Mouse (Mus musculus): ENCODE measurements around the gene Rab9b. TPM values are rescaled to one million over a fixed set of nuclear protein-coding genes. Genes with fewer than 3 reads are reported as not detected.
A peak's percentile ranks its signal among the peaks of the same experiment; 100 is the strongest.

Rab9b gene
- total and polyA plus RNA-seq, 2 experiments from 2014 or later, result 0.16 TPM; not detected in 1

DNA sequence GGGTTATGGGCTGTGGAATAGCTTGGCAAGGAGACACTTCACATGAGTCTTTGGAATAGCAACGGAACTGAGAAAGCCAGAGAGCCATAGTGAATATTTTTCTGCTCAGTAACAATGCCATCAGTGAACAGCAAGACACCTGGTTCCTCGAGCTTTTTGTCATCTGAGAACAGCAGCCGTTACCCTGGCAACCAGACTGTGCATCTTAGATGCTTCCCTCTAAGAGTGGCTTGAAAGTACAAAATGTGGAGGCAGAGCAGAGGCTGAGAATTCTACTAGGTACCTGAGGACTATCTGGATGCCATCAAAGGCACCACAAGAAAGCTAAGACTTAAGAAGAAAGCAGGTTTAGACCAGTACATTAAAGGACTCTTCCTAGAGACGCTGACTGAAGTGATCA lies 43.5 kb downstream of the Rab9b start:
- H3K27ac ChIP-seq (ENCODE audit: low read depth), result no peak overlapping the region
- 61% methylated on average over 4 of the region's 4 CpGs for WGBS
- ATAC-seq (ENCODE audit: insufficient read depth, low read depth), result no peak
- H3K9me3 ChIP-seq (replicated peaks; ENCODE audit: control insufficient read depth, low read length), result no peaks in the 10 kb centered on the region
- H3K36me3 ChIP-seq (replicated peaks; ENCODE audit: control insufficient read depth, insufficient read depth, low read length), result no peaks in the 10 kb centered on the region
- TF ChIP-seq EP300 (IDR thresholded peaks at IDR 0.05; ENCODE audit: low read depth), result no peak
- TF ChIP-seq CTCF (IDR thresholded peaks at IDR 0.05; ENCODE audit: low read depth), result no peak
- no peak overlapping the region for H3K4me3 ChIP-seq (ENCODE audit: low read depth, low read length)
- DNase-seq (ENCODE audit: low spot score), result no peak
- H3K9ac ChIP-seq (replicated peaks; ENCODE audit: low read depth, low read length), result no peak overlapping the region
- no peaks in the 10 kb centered on the region for H3K4me1 ChIP-seq (ENCODE audit: control insufficient read depth, insufficient read depth)
- no peaks in the 10 kb centered on the region for H3K27me3 ChIP-seq (ENCODE audit: control insufficient read depth, insufficient read depth, low read length)
- no peak overlapping the region for H3K4me2 ChIP-seq (ENCODE audit: low read depth, low read length)

- Histone ChIP-seq H3K36me3 (replicated peaks; ENCODE audit: control insufficient read depth, insufficient read depth, low read length) (no peaks in the 10 kb centered on the region), H3K4me1 (ENCODE audit: control insufficient read depth, insufficient read depth) (no peaks in the 10 kb centered on the region), H3K4me2 (ENCODE audit: low read depth, low read length) (no peak within 1 kb of the TSS), H3K27ac (ENCODE audit: low read depth) (no peak within 1 kb of the TSS), H3K27me3 (ENCODE audit: control insufficient read depth, insufficient read depth, low read length) (no peaks in the 10 kb centered on the region), H3K4me3 (ENCODE audit: low read depth, low read length) (no peak within 1 kb of the TSS), H3K9me3 (replicated peaks; ENCODE audit: control insufficient read depth, low read length) (no peaks in the 10 kb centered on the region), H3K9ac (replicated peaks; ENCODE audit: low read depth, low read length) (no peak within 1 kb of the TSS)
- no peak for DNase-seq (ENCODE audit: low spot score)
- no peak for ATAC-seq (ENCODE audit: insufficient read depth, low read depth)
- WGBS, result 58% methylated on average over 1 of the region's 1 CpGs
- no peak for TF ChIP-seq CTCF (IDR thresholded peaks at IDR 0.05; ENCODE audit: low read depth)
Observed at GRCm38 (mm10) chrX:136822371-136822770, 46.2 kb downstream of the Rab9b start, which contains the start of gene Plp1. Plp1 (plus strand) TSS chrX:136822671.

- no peaks in the 10 kb centered on the region for H3K27me3 ChIP-seq (ENCODE audit: control insufficient read depth, insufficient read depth, low read length)
- TF ChIP-seq EP300 (IDR thresholded peaks at IDR 0.05; ENCODE audit: low read depth), result no peak
- TF ChIP-seq CTCF (IDR thresholded peaks at IDR 0.05; ENCODE audit: low read depth), result peak; percentile 77
- H3K27ac ChIP-seq (ENCODE audit: low read depth), result no peak overlapping the region
- no peaks in the 10 kb centered on the region for H3K9me3 ChIP-seq (replicated peaks; ENCODE audit: control insufficient read depth, low read length)
- H3K36me3 ChIP-seq (replicated peaks; ENCODE audit: control insufficient read depth, insufficient read depth, low read length), result no peaks in the 10 kb centered on the region
- DNase-seq (ENCODE audit: low spot score), result peak; percentile 36
- no peak overlapping the region for H3K4me3 ChIP-seq (ENCODE audit: low read depth, low read length)
- no peak overlapping the region for H3K9ac ChIP-seq (replicated peaks; ENCODE audit: low read depth, low read length)
- H3K4me1 ChIP-seq (ENCODE audit: control insufficient read depth, insufficient read depth), result no peaks in the 10 kb centered on the region
- H3K4me2 ChIP-seq (ENCODE audit: low read depth, low read length), result no peak overlapping the region
- ATAC-seq (ENCODE audit: insufficient read depth, low read depth), result no peak
- 9% methylated on average over 1 of the region's 1 CpGs for WGBS
Observed at GRCm38 (mm10) chrX:136820250-136820649, 48.3 kb downstream of the Rab9b start.

DNA sequence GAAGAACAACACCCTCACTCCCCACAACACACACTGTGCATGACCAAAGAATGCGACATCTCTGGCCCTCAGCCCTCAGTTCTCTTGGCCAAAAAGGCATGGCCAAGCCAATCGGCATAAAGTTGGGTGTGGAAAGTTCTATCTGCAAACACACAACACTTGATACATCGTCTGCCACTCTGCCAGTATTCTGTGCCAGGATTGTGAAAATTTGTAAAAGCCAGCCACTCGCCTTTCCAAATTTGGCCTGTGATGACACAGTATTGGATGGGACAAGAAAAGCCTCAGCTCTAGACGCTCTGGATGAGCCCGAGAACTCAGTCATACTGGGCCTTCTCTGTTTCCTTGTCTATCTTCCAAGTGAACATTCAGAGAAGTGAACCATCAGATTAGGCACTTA lies 48.8 kb downstream of the Rab9b start:
- WGBS, result 71% methylated on average over 6 of the region's 6 CpGs
- DNase-seq (ENCODE audit: low spot score) (no peak), ATAC-seq (ENCODE audit: insufficient read depth, low read depth) (no peak)
- Histone ChIP-seq H3K36me3 (replicated peaks; ENCODE audit: control insufficient read depth, insufficient read depth, low read length) (no peaks in the 10 kb centered on the region), H3K27ac (ENCODE audit: low read depth) (no peak overlapping the region), H3K4me3 (ENCODE audit: low read depth, low read length) (no peak overlapping the region), H3K4me2 (ENCODE audit: low read depth, low read length) (no peak overlapping the region), H3K4me1 (ENCODE audit: control insufficient read depth, insufficient read depth) (no peaks in the 10 kb centered on the region), H3K27me3 (ENCODE audit: control insufficient read depth, insufficient read depth, low read length) (no peaks in the 10 kb centered on the region), H3K9ac (replicated peaks; ENCODE audit: low read depth, low read length) (no peak overlapping the region), H3K9me3 (replicated peaks; ENCODE audit: control insufficient read depth, low read length) (no peaks in the 10 kb centered on the region)
- TF ChIP-seq CTCF (IDR thresholded peaks at IDR 0.05; ENCODE audit: low read depth) (no peak), EP300 (IDR thresholded peaks at IDR 0.05; ENCODE audit: low read depth) (no peak)

Other genes with a start within 250 kb of the Rab9b start
- 4.9 and 7.3 TPM in 2 replicates for gene Tceal1, start 160.8 kb downstream of the Rab9b start, total RNA-seq (2014; rRNA removed; ENCODE audit: low replicate concordance)
- 13.4 and 13.9 TPM in 2 replicates for gene Tceal1, start 160.8 kb downstream of the Rab9b start, polyA plus RNA-seq (2015; fragmentation: Nextera tagmentation; extraction: Ambion mirVana)
- gene Morf4l2, start 125.1 kb downstream of the Rab9b start, total RNA-seq (2014; rRNA removed; ENCODE audit: low replicate concordance), result 115 and 173 TPM in 2 replicates
- 212 and 214 TPM in 2 replicates for gene Morf4l2, start 125.1 kb downstream of the Rab9b start, polyA plus RNA-seq (2015; fragmentation: Nextera tagmentation; extraction: Ambion mirVana)
- not detected in 2 replicates for gene Glra4, start 88.6 kb downstream of the Rab9b start, total RNA-seq (2014; rRNA removed; ENCODE audit: low replicate concordance)
- not detected in 2 replicates for gene Glra4, start 88.6 kb downstream of the Rab9b start, polyA plus RNA-seq (2015; fragmentation: Nextera tagmentation; extraction: Ambion mirVana)
- 0.81 and 7.2 TPM in 2 replicates for gene Plp1, start 46.1 kb downstream of the Rab9b start, total RNA-seq (2014; rRNA removed; ENCODE audit: low replicate concordance)
- gene Plp1, start 46.1 kb downstream of the Rab9b start, polyA plus RNA-seq (2015; fragmentation: Nextera tagmentation; extraction: Ambion mirVana), result 1.9 and 2.1 TPM in 2 replicates
- gene H2bfm, start 58.6 kb upstream of the Rab9b start, total RNA-seq (2014; rRNA removed; ENCODE audit: low replicate concordance), result not detected in 2 replicates
- gene H2bfm, start 58.6 kb upstream of the Rab9b start, polyA plus RNA-seq (2015; fragmentation: Nextera tagmentation; extraction: Ambion mirVana), result not detected in 2 replicates
- not detected in 2 replicates for gene Tmsb15b2, start 106.7 kb upstream of the Rab9b start, total RNA-seq (2014; rRNA removed; ENCODE audit: low replicate concordance)
- gene Tmsb15b2, start 106.7 kb upstream of the Rab9b start, polyA plus RNA-seq (2015; fragmentation: Nextera tagmentation; extraction: Ambion mirVana), result 13.8 and 16.1 TPM in 2 replicates
- 1.7 TPM in 1 of 2 replicates, not detected in the other for gene Tmsb15l, start 108.1 kb upstream of the Rab9b start, total RNA-seq (2014; rRNA removed; ENCODE audit: low replicate concordance)
- gene Tmsb15l, start 108.1 kb upstream of the Rab9b start, polyA plus RNA-seq (2015; fragmentation: Nextera tagmentation; extraction: Ambion mirVana), result 0.92 and 1.6 TPM in 2 replicates
- 2.3 and 4.4 TPM in 2 replicates for gene Tmsb15b1, start 108.1 kb upstream of the Rab9b start, total RNA-seq (2014; rRNA removed; ENCODE audit: low replicate concordance)
- 16.9 and 17.9 TPM in 2 replicates for gene Tmsb15b1, start 108.1 kb upstream of the Rab9b start, polyA plus RNA-seq (2015; fragmentation: Nextera tagmentation; extraction: Ambion mirVana)
- gene Zcchc18, start 124.4 kb upstream of the Rab9b start, total RNA-seq (2014; rRNA removed; ENCODE audit: low replicate concordance), result 0.85 TPM in 1 of 2 replicates, not detected in the other
- 0.40 and 0.41 TPM in 2 replicates for gene Zcchc18, start 124.4 kb upstream of the Rab9b start, polyA plus RNA-seq (2015; fragmentation: Nextera tagmentation; extraction: Ambion mirVana)
- 2.3 and 4.5 TPM in 2 replicates for gene Slc25a53, start 169.5 kb upstream of the Rab9b start, total RNA-seq (2014; rRNA removed; ENCODE audit: low replicate concordance)
- gene Slc25a53, start 169.5 kb upstream of the Rab9b start, polyA plus RNA-seq (2015; fragmentation: Nextera tagmentation; extraction: Ambion mirVana), result 3.4 and 3.6 TPM in 2 replicates
- gene Fam199x, start 180.8 kb upstream of the Rab9b start, total RNA-seq (2014; rRNA removed; ENCODE audit: low replicate concordance), result 3.3 and 5.9 TPM in 2 replicates
- 2.2 and 2.4 TPM in 2 replicates for gene Fam199x, start 180.8 kb upstream of the Rab9b start, polyA plus RNA-seq (2015; fragmentation: Nextera tagmentation; extraction: Ambion mirVana)

All from heart, postnatal 0 days (tissue).